Mouse (Mus musculus) MEL (cell line): Measurements from ENCODE around the gene Samd14. TPM values are rescaled to one million over a fixed set of nuclear protein-coding genes. Genes with fewer than 3 reads are reported as not detected.

Source experiments
- DNase-seq: peaks from one replicate; pipeline ENCODE4 v3.0.0; 2011; ENCODE audit warnings: low read depth, low spot score
- H3K27ac ChIP-seq: 2 replicates; pipeline ENCODE4 v1.5.1; 2012; ENCODE audit warnings: low read depth, mild to moderate bottlenecking, control low read depth, low read length, moderate library complexity; ENCODE audit not compliant: control insufficient read depth
- H3K27me3 ChIP-seq, 2 experiments: fragments of 150-350 bp in 1 of 2; sonication (generic) in 1 of 2; 2 replicates each; pipeline ENCODE4 v1.6.1; 2012; ENCODE audit warnings: low read length in 2 of 2, mild to moderate bottlenecking in 2 of 2, improper control_type of control experiment in 1 of 2, moderate library complexity in 1 of 2; ENCODE audit not compliant: insufficient read depth in 2 of 2, control insufficient read depth in 1 of 2
- H3K36me3 ChIP-seq, 2 experiments: 2 replicates each; pipeline ENCODE4 v1.6.1; 2012 to 2014; ENCODE audit warnings: low read length in 2 of 2, improper control_type of control experiment in 1 of 2, inconsistent platforms in 1 of 2, mild to moderate bottlenecking in 1 of 2; ENCODE audit not compliant: insufficient read depth in 2 of 2, control insufficient read depth in 1 of 2
- H3K4me1 ChIP-seq, 2 experiments: fragments of 150-350 bp in 1 of 2; sonication (generic) in 1 of 2; 2 replicates each; pipeline ENCODE4 v1.6.1; 2012; ENCODE audit warnings: low read length in 2 of 2, improper control_type of control experiment in 1 of 2, mild to moderate bottlenecking in 1 of 2; ENCODE audit not compliant: insufficient read depth in 2 of 2, control insufficient read depth in 1 of 2
- H3K4me3 ChIP-seq, 2 experiments: fragments of 150-350 bp in 1 of 2; sonication (generic) in 1 of 2; 2 replicates each; pipeline ENCODE4 v1.5.1; 2012; ENCODE audit warnings: low read depth in 2 of 2, low read length in 2 of 2, mild to moderate bottlenecking in 2 of 2, moderate library complexity in 2 of 2, control low read depth in 1 of 2, improper control_type of control experiment in 1 of 2; ENCODE audit not compliant: control insufficient read depth in 1 of 2, insufficient read depth in 1 of 2
- H3K79me2 ChIP-seq: 2 replicates; pipeline ENCODE4 v1.6.1; 2012; ENCODE audit warnings: mild to moderate bottlenecking, low read length, moderate library complexity; ENCODE audit not compliant: control insufficient read depth, poor library complexity, insufficient read depth
- H3K9ac ChIP-seq: 2 replicates; pipeline ENCODE4 v1.6.1; 2012; ENCODE audit warnings: low read depth, mild to moderate bottlenecking, control low read depth, low read length, moderate library complexity; ENCODE audit not compliant: control insufficient read depth, poor library complexity, severe bottlenecking
- H3K9me3 ChIP-seq: fragments of 150-350 bp; sonication (generic); replicated peaks from 2 replicates; pipeline ENCODE4 v1.6.1; 2012; ENCODE audit warnings: mild to moderate bottlenecking, low read length, improper control_type of control experiment, moderate library complexity; ENCODE audit not compliant: insufficient read depth
- BHLHE40 ChIP-seq: IDR thresholded peaks from 2 replicates; pipeline ENCODE4 v1.6.1; 2012; ENCODE audit warnings: low read depth, mild to moderate bottlenecking, inconsistent platforms, low read length, improper control_type of control experiment, borderline replicate concordance
- CHD2 ChIP-seq: IDR thresholded peaks from 2 replicates; pipeline ENCODE4 v1.6.1; 2011; ENCODE audit warnings: low read length, improper control_type of control experiment
- CTCF ChIP-seq, 3 experiments: IDR thresholded peaks in 2 of 3; conservative IDR thresholded peaks in 1 of 3; 2 replicates each; pipeline ENCODE4 v1.5.1; 2011 to 2012; ENCODE audit warnings: low read length in 3 of 3, low read depth in 2 of 3, mild to moderate bottlenecking in 2 of 3, improper control_type of control experiment in 1 of 3, inconsistent platforms in 1 of 3, mixed read lengths in 1 of 3, moderate library complexity in 1 of 3; ENCODE audit not compliant: control insufficient read depth in 1 of 3, insufficient read depth in 1 of 3, poor library complexity in 1 of 3, severe bottlenecking in 1 of 3
- EP300 ChIP-seq, 2 experiments: IDR thresholded peaks; 2 replicates each; pipeline ENCODE4 v1.6.1; 2011; ENCODE audit warnings: improper control_type of control experiment in 2 of 2, low read length in 2 of 2, low read depth in 1 of 2, mild to moderate bottlenecking in 1 of 2
- GABPA ChIP-seq: IDR thresholded peaks from 2 replicates; pipeline ENCODE4 v1.6.1; 2012; ENCODE audit warnings: low read depth, mild to moderate bottlenecking, inconsistent platforms, low read length, improper control_type of control experiment, moderate library complexity
- MAFK ChIP-seq: IDR thresholded peaks from 2 replicates; pipeline ENCODE4 v1.6.1; 2011; ENCODE audit warnings: low read depth, mild to moderate bottlenecking, low read length, improper control_type of control experiment, borderline replicate concordance
- MAZ ChIP-seq: IDR thresholded peaks from 2 replicates; pipeline ENCODE4 v1.6.1; 2012; ENCODE audit warnings: low read depth, mild to moderate bottlenecking, inconsistent platforms, low read length, improper control_type of control experiment
- MEF2A ChIP-seq: IDR thresholded peaks from 2 replicates; pipeline ENCODE4 v1.6.1; 2014; ENCODE audit warnings: low read depth, mild to moderate bottlenecking, inconsistent platforms, low read length, improper control_type of control experiment; ENCODE audit not compliant: poor library complexity, insufficient replicate concordance, severe bottlenecking; ENCODE audit errors: extremely low read depth
- MXI1 ChIP-seq: IDR thresholded peaks from 2 replicates; pipeline ENCODE4 v1.6.1; 2011; ENCODE audit warnings: mild to moderate bottlenecking, low read depth, low read length, improper control_type of control experiment
- MYB ChIP-seq: IDR thresholded peaks from 2 replicates; pipeline ENCODE4 v1.6.1; 2011; ENCODE audit warnings: mild to moderate bottlenecking, low read depth, low read length, improper control_type of control experiment
- MYC ChIP-seq: IDR thresholded peaks from 2 replicates; pipeline ENCODE4 v1.6.1; 2011; ENCODE audit warnings: low read depth, mild to moderate bottlenecking, low read length, improper control_type of control experiment, moderate library complexity
- NELFE ChIP-seq: IDR thresholded peaks from 2 replicates; pipeline ENCODE4 v1.6.1; 2011; ENCODE audit warnings: low read depth, low read length, improper control_type of control experiment
- POLR2A ChIP-seq, 2 experiments: IDR thresholded peaks; 2 replicates each; pipeline ENCODE4 v1.6.1; 2011 to 2012; ENCODE audit warnings: low read length in 2 of 2, mild to moderate bottlenecking in 2 of 2, control low read depth in 1 of 2, improper control_type of control experiment in 1 of 2, low read depth in 1 of 2, moderate library complexity in 1 of 2; ENCODE audit not compliant: control insufficient read depth in 1 of 2, insufficient read depth in 1 of 2, poor library complexity in 1 of 2
- POLR2AphosphoS5 ChIP-seq: IDR thresholded peaks from 2 replicates; pipeline ENCODE4 v1.6.1; 2012; ENCODE audit warnings: low read depth, borderline replicate concordance, mild to moderate bottlenecking, inconsistent platforms, low read length, moderate library complexity, mixed read lengths
- RAD21 ChIP-seq: IDR thresholded peaks from 2 replicates; pipeline ENCODE4 v1.6.1; 2011; ENCODE audit warnings: mild to moderate bottlenecking, low read depth, low read length, improper control_type of control experiment
- RCOR1 ChIP-seq: IDR thresholded peaks from 2 replicates; pipeline ENCODE4 v1.6.1; 2012; ENCODE audit warnings: low read depth, mild to moderate bottlenecking, inconsistent platforms, low read length, improper control_type of control experiment
- SIN3A ChIP-seq: IDR thresholded peaks from 2 replicates; pipeline ENCODE4 v1.6.1; 2012; ENCODE audit warnings: low read length, improper control_type of control experiment, inconsistent platforms
- SMC3 ChIP-seq: IDR thresholded peaks from 2 replicates; pipeline ENCODE4 v1.6.1; 2011; ENCODE audit warnings: low read depth, low read length, improper control_type of control experiment
- TBP ChIP-seq: IDR thresholded peaks from 2 replicates; pipeline ENCODE4 v1.8.0; 2011; ENCODE audit warnings: low read depth, low read length, improper control_type of control experiment
- TCF12 ChIP-seq: IDR thresholded peaks from 2 replicates; pipeline ENCODE4 v1.6.1; 2014; ENCODE audit warnings: low read depth, mild to moderate bottlenecking, inconsistent platforms, low read length, improper control_type of control experiment, moderate library complexity
- USF1 ChIP-seq: IDR thresholded peaks from 2 replicates; pipeline ENCODE4 v1.6.1; 2014; ENCODE audit warnings: low read depth, mild to moderate bottlenecking, inconsistent platforms, low read length, improper control_type of control experiment, moderate library complexity
- ZKSCAN1 ChIP-seq: IDR thresholded peaks from 2 replicates; pipeline ENCODE4 v1.6.1; 2012; ENCODE audit warnings: low read depth, mild to moderate bottlenecking, inconsistent platforms, low read length, improper control_type of control experiment, moderate library complexity
- ZMIZ1 ChIP-seq: IDR thresholded peaks from 2 replicates; pipeline ENCODE4 v1.6.1; 2012; ENCODE audit warnings: low read depth, mild to moderate bottlenecking, inconsistent platforms, low read length, improper control_type of control experiment, moderate library complexity
- polyA plus RNA-seq, 2 experiments: library from polyadenylated mRNA; stranded (reverse) in 1 of 2; unstranded in 1 of 2; fragments of >175 nt in 1 of 2; fragments of >200 nt in 1 of 2; gene quantifications; 2 replicates each; pipeline versions ENCODE4 v1.2.1 to v1.2.4; 2012; ENCODE audit warnings: low replicate concordance in 2 of 2, low read depth in 1 of 2; ENCODE audit not compliant: insufficient read length in 2 of 2, insufficient read depth in 1 of 2, missing spikeins in 1 of 2
- total RNA-seq: library from RNA; depleted of rRNA; stranded (reverse); fragments of 300-350 nt; gene quantifications from 2 replicates; pipeline ENCODE4 v1.2.3, GENCODE M21; 2012

The Samd14 gene
- total and polyA plus RNA-seq, 3 experiments = 57.6 to 1,219 (median 101) TPM

GRCm38 (mm10) chr11:94997596-94997995, 12.1 kb upstream of the Samd14 start (continued):
- peak; percentile 78 for TF ChIP-seq MXI1
- no peak for TF ChIP-seq SMC3
- TF ChIP-seq TBP = peak; percentile 68; the same call in 1 of the 2 replicates
- TF ChIP-seq EP300 (IDR thresholded peaks at IDR 0.05; ENCODE audit: low read depth in 1 of 2, low read length in 2 of 2) = peak; percentile 88 to 96
- TF ChIP-seq ZKSCAN1 = no peak
- TF ChIP-seq BHLHE40 = no peak
- peak; percentile 93 for TF ChIP-seq TCF12

- peaks cover 45 to 78% of the 10 kb centered on the region in 2 experiments for H3K4me1 ChIP-seq
- TF ChIP-seq MAZ = 0 out of 2 replicates have a peak, but pooled peaks have one; percentile 11
- TF ChIP-seq MEF2A = no peak
- no peak for TF ChIP-seq RCOR1
- TF ChIP-seq, all 39 proteins: peak for 1
- H3K27me3 ChIP-seq = no peaks in the 10 kb centered on the region
- peaks cover 68% of the 10 kb centered on the region for H3K79me2 ChIP-seq
- DNase-seq = peak; percentile 41
- H3K9me3 ChIP-seq = no peaks in the 10 kb centered on the region
- peak overlapping the region; percentile 43 for H3K9ac ChIP-seq
- peaks cover 10 to 66% of the 10 kb centered on the region in 2 experiments for H3K36me3 ChIP-seq
- peak overlapping the region; percentile 6 to 15 for H3K4me3 ChIP-seq
- H3K27ac ChIP-seq = peak overlapping the region; percentile 77
These were observed 11.6 kb upstream of the Samd14 start for GRCm38 (mm10) chr11:94998041-94998531.

- no peak for DNase-seq
- peaks cover 48% of the 10 kb centered on the region for H3K79me2 ChIP-seq
- H3K4me3 ChIP-seq = no peak overlapping the region
- H3K9ac ChIP-seq = peak overlapping the region; percentile 25
- H3K9me3 ChIP-seq = no peaks in the 10 kb centered on the region
- H3K27me3 ChIP-seq = no peaks in the 10 kb centered on the region
- H3K4me1 ChIP-seq = peaks cover 40 to 77% of the 10 kb centered on the region in 2 experiments
- H3K36me3 ChIP-seq = peaks cover 10 to 72% of the 10 kb centered on the region in 2 experiments
- peak; percentile 21; the same call in 1 of the 2 replicates for TF ChIP-seq NELFE
- TF ChIP-seq GABPA = no peak
- TF ChIP-seq, all 39 proteins: peak for 1
- H3K27ac ChIP-seq = peak overlapping the region; percentile 63
These were observed 9.6 kb upstream of the Samd14 start for GRCm38 (mm10) chr11:95000128-95000527.

- peak; percentile 87 for DNase-seq
- peaks cover 10 to 68% of the 10 kb centered on the region in 2 experiments for H3K36me3 ChIP-seq
- peaks cover 44% of the 10 kb centered on the region for H3K79me2 ChIP-seq
- H3K4me3 ChIP-seq = no peak overlapping the region
- peak overlapping the region; percentile 25 for H3K9ac ChIP-seq
- peaks cover 36 to 73% of the 10 kb centered on the region in 2 experiments for H3K4me1 ChIP-seq
- no peaks in the 10 kb centered on the region for H3K27me3 ChIP-seq
- H3K27ac ChIP-seq = peak overlapping the region; percentile 63
- no peaks in the 10 kb centered on the region for H3K9me3 ChIP-seq
- TF ChIP-seq POLR2AphosphoS5 = no peak
- peak; percentile 24 for TF ChIP-seq CHD2
- TF ChIP-seq POLR2A (IDR thresholded peaks at IDR 0.05; ENCODE audit: control insufficient read depth in 1 of 2, insufficient read depth in 1 of 2, low read depth in 1 of 2, low read length in 2 of 2, poor library complexity in 1 of 2) = peak in 1 of 2 experiments; percentile 70; a peak in 2 of 4 replicates
- TF ChIP-seq MEF2A = no peak
- TF ChIP-seq RAD21 = no peak
- TF ChIP-seq SMC3 = no peak
- peak; percentile 75 for TF ChIP-seq SIN3A
- TF ChIP-seq MAFK = no peak
- TF ChIP-seq MYC = 0 out of 2 replicates have a peak, but pooled peaks have one; percentile 39
- peak; percentile 31; the same call in 1 of the 2 replicates for TF ChIP-seq BHLHE40
- no peak for TF ChIP-seq GABPA
- no peak for TF ChIP-seq CTCF (IDR thresholded peaks at IDR 0.05 in 2 of 3, conservative IDR thresholded peaks at IDR 0.05 in 1 of 3; ENCODE audit: control insufficient read depth in 1 of 3, insufficient read depth in 1 of 3, low read depth in 2 of 3, low read length in 3 of 3, poor library complexity in 1 of 3, severe bottlenecking in 1 of 3)
- peak; percentile 44 for TF ChIP-seq NELFE
- no peak for TF ChIP-seq USF1
- no peak; the same call in 1 of the 2 replicates for TF ChIP-seq ZMIZ1
- TF ChIP-seq MYB = no peak
- TF ChIP-seq EP300 (IDR thresholded peaks at IDR 0.05; ENCODE audit: low read depth in 1 of 2, low read length in 2 of 2) = peak; percentile 62 to 79
- TF ChIP-seq TCF12 = peak; percentile 68
These were observed 9.1 kb upstream of the Samd14 start for GRCm38 (mm10) chr11:95000548-95000947.
